Mouse (Mus musculus) CH12.LX (cell line): ENCODE results near the gene Pik3r4. TPM values are rescaled to one million over a fixed set of nuclear protein-coding genes. Genes with fewer than 3 reads are reported as not detected.

ENCODE experiments used
- DNase-seq: peaks from one replicate; pipeline ENCODE4 v3.0.0-alpha.2; 2013; ENCODE audit errors: extremely low read depth
- H3K27ac ChIP-seq: 2 replicates; pipeline ENCODE4 v1.5.1; 2012; ENCODE audit warnings: low read depth, mild to moderate bottlenecking, control low read depth, moderate library complexity; ENCODE audit not compliant: insufficient read depth
- H3K27me3 ChIP-seq: replicated peaks from 2 replicates; pipeline ENCODE3; 2012; ENCODE audit warnings: inconsistent platforms
- H3K36me3 ChIP-seq, 2 experiments: replicated peaks in 1 of 2; 2 replicates each; pipeline versions ENCODE3 to v1.6.1; 2012; ENCODE audit warnings: inconsistent platforms in 1 of 2, low read length in 1 of 2, mild to moderate bottlenecking in 1 of 2, mixed read lengths in 1 of 2, moderate library complexity in 1 of 2; ENCODE audit not compliant: control insufficient read depth in 1 of 2, insufficient read depth in 1 of 2
- H3K4me1 ChIP-seq, 2 experiments: 2 replicates each; pipeline ENCODE4 v1.6.1; 2012; ENCODE audit warnings: inconsistent platforms in 1 of 2, moderate library complexity in 1 of 2; ENCODE audit not compliant: insufficient read depth in 2 of 2, control insufficient read depth in 1 of 2
- H3K4me2 ChIP-seq: 2 replicates; pipeline ENCODE4 v1.6.1; 2012; ENCODE audit warnings: low read depth, mild to moderate bottlenecking, control low read depth; ENCODE audit not compliant: poor library complexity, insufficient read depth, severe bottlenecking
- H3K4me3 ChIP-seq, 3 experiments: fragments of 150-350 bp in 1 of 3; sonication (generic) in 1 of 3; replicated peaks in 1 of 3; 2 replicates each; pipeline versions ENCODE3 to v1.5.1; 2011 to 2012; ENCODE audit warnings: low read depth in 2 of 3, low read length in 2 of 3, mild to moderate bottlenecking in 2 of 3, moderate library complexity in 2 of 3, control low read depth in 1 of 3, improper control_type of control experiment in 1 of 3, inconsistent platforms in 1 of 3, mixed read lengths in 1 of 3; ENCODE audit not compliant: poor library complexity in 1 of 3
- H3K79me2 ChIP-seq: replicated peaks from 2 replicates; pipeline ENCODE4 v1.6.1; 2012; ENCODE audit warnings: mild to moderate bottlenecking, moderate library complexity; ENCODE audit not compliant: control insufficient read depth, poor library complexity, insufficient read depth, severe bottlenecking; ENCODE audit errors: extremely low read depth
- H3K9ac ChIP-seq: 2 replicates; pipeline ENCODE4 v1.6.1; 2012; ENCODE audit warnings: low read depth, mild to moderate bottlenecking, control low read depth, moderate library complexity; ENCODE audit not compliant: insufficient read depth
- H3K9me3 ChIP-seq: replicated peaks from 2 replicates; pipeline ENCODE3; 2012; ENCODE audit warnings: low read length, inconsistent platforms, mixed read lengths
- BHLHE40 ChIP-seq: IDR thresholded peaks from 2 replicates; pipeline ENCODE4 v1.6.1; 2011; ENCODE audit warnings: mild to moderate bottlenecking, low read depth, low read length, improper control_type of control experiment
- CHD1 ChIP-seq: IDR thresholded peaks from 2 replicates; pipeline ENCODE4 v1.6.1; 2012; ENCODE audit warnings: low read depth, low read length, improper control_type of control experiment, inconsistent platforms
- CHD2 ChIP-seq: IDR thresholded peaks from 2 replicates; pipeline ENCODE4 v1.6.1; 2011; ENCODE audit warnings: low read length, improper control_type of control experiment
- CTCF ChIP-seq, 2 experiments: IDR thresholded peaks in 1 of 2; conservative IDR thresholded peaks in 1 of 2; 2 replicates each; pipeline ENCODE4 v1.5.1; 2011 to 2012; ENCODE audit warnings: low read depth in 2 of 2, low read length in 2 of 2, improper control_type of control experiment in 1 of 2, inconsistent platforms in 1 of 2, mild to moderate bottlenecking in 1 of 2, moderate library complexity in 1 of 2
- JUND ChIP-seq: conservative IDR thresholded peaks from 2 replicates; pipeline ENCODE4 v1.6.1; 2011; ENCODE audit warnings: low read depth, low read length, improper control_type of control experiment
- MAX ChIP-seq: IDR thresholded peaks from 2 replicates; pipeline ENCODE4 v1.6.1; 2011; ENCODE audit warnings: low read length, improper control_type of control experiment
- MXI1 ChIP-seq: IDR thresholded peaks from 2 replicates; pipeline ENCODE4 v1.6.1; 2011; ENCODE audit warnings: mild to moderate bottlenecking, low read depth, low read length, improper control_type of control experiment
- RAD21 ChIP-seq: IDR thresholded peaks from 2 replicates; pipeline ENCODE4 v1.6.1; 2011; ENCODE audit warnings: low read depth, mild to moderate bottlenecking, low read length, improper control_type of control experiment, moderate library complexity
- RCOR1 ChIP-seq: conservative IDR thresholded peaks from 2 replicates; pipeline ENCODE4 v1.6.1; 2012; ENCODE audit warnings: low read depth, mild to moderate bottlenecking, inconsistent platforms, low read length, improper control_type of control experiment
- SIN3A ChIP-seq: IDR thresholded peaks from 2 replicates; pipeline ENCODE4 v1.6.1; 2012; ENCODE audit warnings: low read length, improper control_type of control experiment, inconsistent platforms
- UBTF ChIP-seq: IDR thresholded peaks from 2 replicates; pipeline ENCODE4 v1.6.1; 2012; ENCODE audit warnings: low read depth, mild to moderate bottlenecking, inconsistent platforms, low read length, improper control_type of control experiment, moderate library complexity
- ZC3H11A ChIP-seq: IDR thresholded peaks from 2 replicates; pipeline ENCODE4 v1.6.1; 2012; ENCODE audit warnings: low read depth, mild to moderate bottlenecking, inconsistent platforms, low read length, improper control_type of control experiment
- ZKSCAN1 ChIP-seq: IDR thresholded peaks from 2 replicates; pipeline ENCODE4 v1.6.1; 2012; ENCODE audit warnings: low read depth, inconsistent platforms, low read length, improper control_type of control experiment, borderline replicate concordance
- ZMIZ1 ChIP-seq: IDR thresholded peaks from 2 replicates; pipeline ENCODE4 v1.6.1; 2012; ENCODE audit warnings: low read depth, mild to moderate bottlenecking, inconsistent platforms, low read length, improper control_type of control experiment
- ZNF384 ChIP-seq: IDR thresholded peaks from 2 replicates; pipeline ENCODE4 v1.6.1; 2012; ENCODE audit warnings: low read depth, low read length, improper control_type of control experiment, inconsistent platforms
- dilution Hi-C: fragments of 300-500 bp; cut with MboI; formaldehyde crosslinking; loops from 2 replicates; pipeline ENCODE4 v1.14.3; 2020; ENCODE audit warnings: low sequenced_read_pairs; ENCODE audit not compliant: extremely low pct_unique_long_range_greater_than_20kb, extremely low pct_ligation_motif_present
- in situ Hi-C: fragments of 300-500 bp; cut with MboI; formaldehyde crosslinking; loops from 3 replicates; pipeline ENCODE4 v1.14.3; 2019; ENCODE audit warnings: low sequenced_read_pairs, low pct_ligation_motif_present, low pct_unique_long_range_greater_than_20kb, mixed read lengths
- polyA plus RNA-seq: library from polyadenylated mRNA; unstranded; fragments of >175 nt; gene quantifications from 2 replicates; pipeline ENCODE4 v1.2.1, GENCODE M21; 2012; ENCODE audit warnings: low read depth; ENCODE audit not compliant: insufficient read length
- total RNA-seq, 2 experiments: library from RNA; depleted of rRNA; stranded (reverse); fragments of 300-350 nt in 1 of 2; fragments of >200 nt in 1 of 2; gene quantifications; 2 replicates each; pipeline ENCODE4 v1.2.3; 2012 to 2014

Pik3r4 gene
- total and polyA plus RNA-seq, 3 experiments, result 11.4 to 24.5 (median 18.3) TPM

DNA sequence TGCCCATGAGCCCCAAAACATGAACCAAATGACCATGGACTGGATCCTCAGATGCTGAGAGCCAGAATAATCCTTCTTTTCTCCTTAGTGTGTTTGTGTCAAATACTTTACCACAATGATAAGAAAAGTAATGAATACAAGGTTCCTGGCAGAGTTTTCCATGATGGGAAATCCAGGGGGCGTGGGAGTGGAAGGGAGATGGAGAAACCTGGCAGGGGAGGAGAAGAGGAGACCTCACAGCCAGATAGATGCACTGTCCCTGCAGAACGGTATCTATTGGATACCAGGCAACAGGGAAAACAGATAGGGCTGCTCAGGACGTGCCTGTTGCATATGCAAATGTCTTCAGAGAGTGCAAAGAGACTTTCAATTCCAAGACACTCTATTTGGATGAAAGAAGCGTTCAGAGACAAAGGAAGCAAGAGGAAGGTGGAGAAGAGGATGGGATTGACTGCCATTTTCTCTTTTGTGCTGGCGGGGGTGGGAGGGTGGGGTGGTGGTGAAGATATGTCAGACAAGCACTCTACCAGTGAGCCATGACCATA is 77.1 kb downstream of the Pik3r4 start:
- no peak for DNase-seq
- Histone ChIP-seq H3K4me3 (no peak overlapping the region), H3K36me3 (no peaks in the 10 kb centered on the region), H3K9me3 (no peaks in the 10 kb centered on the region), H3K4me1 (no peaks in the 10 kb centered on the region), H3K9ac (no peak overlapping the region), H3K27me3 (peaks cover 46% of the 10 kb centered on the region), H3K27ac (no peak overlapping the region), H3K4me2 (no peak overlapping the region), H3K79me2 (no peaks in the 10 kb centered on the region)
- in situ Hi-C loops, result no loop called here
- dilution Hi-C loops, result no loop called here
- TF ChIP-seq CHD2, result no peak
- no peak for TF ChIP-seq RCOR1
- TF ChIP-seq UBTF, result no peak
- TF ChIP-seq RAD21, result no peak
- no peak for TF ChIP-seq ZMIZ1

DNA sequence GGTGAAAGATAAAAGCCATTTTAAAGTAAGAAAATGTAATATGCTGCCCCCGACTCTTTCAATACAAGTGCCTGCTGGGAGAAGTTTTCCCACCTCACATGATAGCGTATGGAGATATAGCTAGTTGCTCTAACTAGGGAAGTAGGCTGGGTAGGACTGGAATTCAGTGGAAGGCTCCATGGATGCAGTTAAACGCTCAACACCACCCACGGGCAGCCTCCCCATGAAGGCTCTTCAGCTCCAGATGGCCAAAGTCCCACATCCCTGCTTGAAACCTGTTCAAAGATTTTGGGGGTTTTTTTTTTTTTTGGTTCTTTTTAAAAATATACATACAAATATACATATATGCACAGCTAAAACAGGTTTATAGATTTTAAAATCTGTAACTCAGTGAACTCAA is 77.7 kb downstream of the Pik3r4 start:
- H3K4me3 ChIP-seq, result no peak overlapping the region
- DNase-seq, result no peak
- H3K79me2 ChIP-seq, result no peaks in the 10 kb centered on the region
- H3K36me3 ChIP-seq, result no peaks in the 10 kb centered on the region
- H3K27me3 ChIP-seq, result peaks cover 46% of the 10 kb centered on the region
- H3K27ac ChIP-seq, result no peak overlapping the region
- H3K4me1 ChIP-seq, result no peaks in the 10 kb centered on the region
- H3K4me2 ChIP-seq, result no peak overlapping the region
- TF ChIP-seq ZKSCAN1, result no peak
- in situ Hi-C loops (no loop called here), dilution Hi-C loops (no loop called here)
- no peaks in the 10 kb centered on the region for H3K9me3 ChIP-seq
- H3K9ac ChIP-seq, result no peak overlapping the region

DNA sequence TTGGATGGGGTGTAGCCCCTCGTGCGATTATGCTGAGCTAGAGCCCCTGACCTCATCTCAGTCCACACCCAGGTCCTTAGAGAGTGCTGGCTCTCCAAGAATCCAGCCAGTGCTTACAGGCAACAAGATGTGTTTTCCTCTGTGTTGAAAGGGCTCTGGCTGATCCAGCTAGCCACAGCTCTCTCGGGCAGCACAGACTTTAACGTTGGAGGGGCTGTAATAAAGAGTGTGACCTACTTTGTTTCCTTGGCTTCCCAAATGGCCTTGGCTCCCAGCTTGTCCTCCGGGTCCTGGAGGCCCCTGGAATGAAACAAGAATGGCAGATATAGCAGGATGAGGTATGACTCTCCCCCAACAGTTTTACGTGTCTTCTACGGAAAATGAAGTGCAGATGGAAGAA is 89.2 kb downstream of the Pik3r4 start:
- no peaks in the 10 kb centered on the region for H3K36me3 ChIP-seq
- H3K27ac ChIP-seq, result no peak overlapping the region
- H3K9ac ChIP-seq, result no peak overlapping the region
- H3K79me2 ChIP-seq, result no peaks in the 10 kb centered on the region
- H3K4me1 ChIP-seq, result no peaks in the 10 kb centered on the region
- no peaks in the 10 kb centered on the region for H3K9me3 ChIP-seq
- no peak overlapping the region for H3K4me3 ChIP-seq
- dilution Hi-C loops (no loop called here), in situ Hi-C loops (no loop called here)
- peaks cover 18% of the 10 kb centered on the region for H3K27me3 ChIP-seq
- no peak for DNase-seq
- TF ChIP-seq ZKSCAN1 (no peak), BHLHE40 (no peak), CHD1 (no peak), CHD2 (no peak), JUND (no peak), ZNF384 (no peak), CTCF (conservative IDR thresholded peaks at IDR 0.05 in 1 of 2, IDR thresholded peaks at IDR 0.05 in 1 of 2; ENCODE audit: low read depth in 2 of 2, low read length in 2 of 2) (no peak), SIN3A (no peak), MAX (no peak), MXI1 (no peak), ZC3H11A (no peak)
- H3K4me2 ChIP-seq, result no peak overlapping the region
